In the genomic region with DNA sequence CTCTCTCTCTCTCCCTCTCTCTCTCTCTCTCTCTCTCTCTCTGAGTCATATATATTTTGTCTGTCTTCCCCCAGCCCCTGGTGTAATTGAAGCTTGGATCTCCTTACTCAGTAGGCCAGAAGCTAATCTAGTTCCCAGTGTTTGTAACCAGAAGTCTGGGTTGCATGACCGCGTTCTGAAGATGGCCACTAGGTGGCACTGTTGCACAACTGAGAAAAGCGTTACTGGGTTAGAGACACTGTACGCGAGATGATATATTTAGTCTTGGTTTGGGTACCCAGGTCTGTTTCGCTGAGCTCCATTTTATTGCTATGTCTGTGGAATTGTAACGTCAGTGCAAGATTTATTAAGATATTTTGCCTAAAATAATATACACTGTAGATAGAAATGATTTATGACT, we compare ENCODE assay signal across 8 mouse cellular contexts. TPM values are rescaled to one million over a fixed set of nuclear protein-coding genes. Genes with fewer than 3 reads are reported as not detected.
DNase-seq lines count a peak whose midpoint lies in the region; ATAC-seq and TF ChIP-seq lines count a peak whose summit lies in the region.

No protein-coding gene starts in this region.

- CTCF ChIA-PET in Patski (lab: Charles Lee) = interaction anchor here (0.8 to 1.6 kb wide), 10 partner anchors 9 to 930 kb away, joined by 3 to 5 read pairs (median 3); no protein-coding TSS in a partner anchor

- H3K27ac ChIP-seq in cerebellum, adult 2 months (ENCODE audit: insufficient read depth, low read length) = no peak overlapping the region
- H3K27ac ChIP-seq in forebrain, postnatal 0 days (ENCODE audit: low read depth, low read length) = no peak overlapping the region
- H3K27ac ChIP-seq in hindbrain, embryonic 13.5 days = no peak overlapping the region

- H3K27me3 ChIP-seq in Patski = peaks cover 22% of the 10 kb centered on the region
- no peaks in the 10 kb centered on the region for H3K27me3 ChIP-seq in cerebellum, adult 2 months (ENCODE audit: control insufficient read depth, insufficient read depth, low read length)
- H3K27me3 ChIP-seq in forebrain, postnatal 0 days (ENCODE audit: insufficient read depth, low read length) = no peaks in the 10 kb centered on the region
- H3K27me3 ChIP-seq in hindbrain, embryonic 13.5 days = no peaks in the 10 kb centered on the region

- DNase-seq in Patski (ENCODE audit: low read depth, low spot score) = peak; percentile 12
- DNase-seq in cerebellum, adult 2 months = peak; percentile 75 to 82
- peak; percentile 96 for DNase-seq in forebrain, postnatal 0 days
- peak; percentile 66 for DNase-seq in layer of hippocampus, adult 9-11 months
- DNase-seq in lung, postnatal 14 days = peak; percentile 85
- peak; percentile 91 for DNase-seq in retina, postnatal 1 day
- DNase-seq in thymus, postnatal 4 days = peak; percentile 85

- POLR2A ChIA-PET in Patski (lab: Charles Lee) = no interaction called here

- TF ChIP-seq CTCF in Patski (IDR thresholded peaks at IDR 0.05) = peak; percentile 82
- TF ChIP-seq CTCF in cerebellum, adult 2 months (IDR thresholded peaks at IDR 0.05; ENCODE audit: borderline replicate concordance, insufficient read depth, low read depth, low read length) = peak; percentile 87
- TF ChIP-seq CTCF in forebrain, postnatal 0 days (IDR thresholded peaks at IDR 0.05; ENCODE audit: low read depth) = peak; percentile 97

- WGBS in cerebellum, adult 2 months = 1% methylated on average over 7 of the region's 7 CpGs
- 2% methylated on average over 7 of the region's 7 CpGs for WGBS in forebrain, postnatal 0 days
- WGBS in hindbrain, embryonic 13.5 days = 4% methylated on average over 7 of the region's 7 CpGs

- H3K4me1 ChIP-seq in cerebellum, adult 2 months (ENCODE audit: control insufficient read depth, insufficient read depth, low read length) = no peaks in the 10 kb centered on the region
- H3K4me1 ChIP-seq in forebrain, postnatal 0 days (ENCODE audit: insufficient read depth) = no peaks in the 10 kb centered on the region
- no peaks in the 10 kb centered on the region for H3K4me1 ChIP-seq in hindbrain, embryonic 13.5 days (replicated peaks)

- no peaks in the 10 kb centered on the region for H3K36me3 ChIP-seq in forebrain, postnatal 0 days (ENCODE audit: insufficient read depth)
- H3K36me3 ChIP-seq in hindbrain, embryonic 13.5 days = no peaks in the 10 kb centered on the region

- no peak for TF ChIP-seq POLR2A in cerebellum, adult 2 months (IDR thresholded peaks at IDR 0.05; ENCODE audit: borderline replicate concordance, insufficient read depth, low read length)

- peak; percentile 90 for ATAC-seq in Patski
- peak; percentile 94 for ATAC-seq in forebrain, postnatal 0 days
- peak; percentile 68 for ATAC-seq in hindbrain, embryonic 13.5 days (ENCODE audit: low FRiP score)

- H3K4me2 ChIP-seq in forebrain, postnatal 0 days (ENCODE audit: low read depth) = no peak overlapping the region
- no peak overlapping the region for H3K4me2 ChIP-seq in hindbrain, embryonic 13.5 days

- no peak overlapping the region for H3K9ac ChIP-seq in forebrain, postnatal 0 days
- no peak overlapping the region for H3K9ac ChIP-seq in hindbrain, embryonic 13.5 days

- in situ Hi-C loops in Patski (cut with MboI; ENCODE audit: low pct_unique_long_range_greater_than_20kb) = loop anchor here (25.0 kb wide), 1 partner anchor 1941 kb away; no protein-coding TSS in a partner anchor

- H3K4me3 ChIP-seq in cerebellum, adult 2 months (replicated peaks; ENCODE audit: insufficient read depth, low read depth, low read length) = no peak overlapping the region
- no peak overlapping the region for H3K4me3 ChIP-seq in forebrain, postnatal 0 days (ENCODE audit: low read depth, low read length)
- no peak overlapping the region for H3K4me3 ChIP-seq in hindbrain, embryonic 13.5 days

- H3K9me3 ChIP-seq in forebrain, postnatal 0 days (ENCODE audit: low read length) = no peaks in the 10 kb centered on the region
- H3K9me3 ChIP-seq in hindbrain, embryonic 13.5 days = no peaks in the 10 kb centered on the region

RNA-seq across cellular contexts. Expression of a gene that starts 31.1 kb away (rescaled TPM):
- polyA plus RNA-seq in Patski (2021) = 0.76 TPM
- polyA plus RNA-seq in cerebellum, adult 2 months (2012; rRNA removed) = not detected in 2 replicates
- total RNA-seq in forebrain, postnatal 0 days (2014; rRNA removed) = not detected in 2 replicates
- 0.16 and 0.35 TPM in 2 replicates for polyA plus RNA-seq in forebrain, postnatal 0 days (2015; fragmentation: Nextera tagmentation; extraction: Ambion mirVana)
- 0.54 and 0.82 TPM in 2 replicates for polyA plus RNA-seq in hindbrain, embryonic 13.5 days (2015; fragmentation: Nextera tagmentation; extraction: Ambion mirVana)

RNA-seq across cellular contexts. Expression of a gene that starts 34.7 kb away (rescaled TPM):
- 24.2 TPM for polyA plus RNA-seq in Patski (2021)
- polyA plus RNA-seq in cerebellum, adult 2 months (2012; rRNA removed) = 36.3 and 38.0 TPM in 2 replicates
- 61.0 and 71.2 TPM in 2 replicates for total RNA-seq in forebrain, postnatal 0 days (2014; rRNA removed)
- 31.6 and 61.5 TPM in 2 replicates for polyA plus RNA-seq in forebrain, postnatal 0 days (2015; fragmentation: Nextera tagmentation; extraction: Ambion mirVana)
- 56.4 and 58.0 TPM in 2 replicates for polyA plus RNA-seq in hindbrain, embryonic 13.5 days (2015; fragmentation: Nextera tagmentation; extraction: Ambion mirVana)

RNA-seq across cellular contexts. Expression of a gene that starts 34.8 kb away (rescaled TPM):
- 149 TPM for polyA plus RNA-seq in Patski (2021)
- 90.2 and 91.7 TPM in 2 replicates for polyA plus RNA-seq in cerebellum, adult 2 months (2012; rRNA removed)
- total RNA-seq in forebrain, postnatal 0 days (2014; rRNA removed) = 125 and 136 TPM in 2 replicates
- polyA plus RNA-seq in forebrain, postnatal 0 days (2015; fragmentation: Nextera tagmentation; extraction: Ambion mirVana) = 160 and 165 TPM in 2 replicates
- 171 and 172 TPM in 2 replicates for polyA plus RNA-seq in hindbrain, embryonic 13.5 days (2015; fragmentation: Nextera tagmentation; extraction: Ambion mirVana)

RNA-seq across cellular contexts. Expression of a gene that starts 53.8 kb away (rescaled TPM):
- polyA plus RNA-seq in Patski (2021) = 7.0 TPM
- polyA plus RNA-seq in cerebellum, adult 2 months (2012; rRNA removed) = 9.4 and 10.2 TPM in 2 replicates
- total RNA-seq in forebrain, postnatal 0 days (2014; rRNA removed) = 4.5 TPM in 2 replicates
- 3.4 and 4.3 TPM in 2 replicates for polyA plus RNA-seq in forebrain, postnatal 0 days (2015; fragmentation: Nextera tagmentation; extraction: Ambion mirVana)
- polyA plus RNA-seq in hindbrain, embryonic 13.5 days (2015; fragmentation: Nextera tagmentation; extraction: Ambion mirVana) = 8.1 and 8.5 TPM in 2 replicates

Comparison
In these comparisons a context has a peak if more than half of its experiments do, and no peak if none do; other contexts are left out.
1. DNase-seq: peak in every context shown above with its lines; median percentile 96 in forebrain, postnatal 0 days; 91 in retina, postnatal 1 day; 85 in lung, postnatal 14 days; 85 in thymus, postnatal 4 days; 78 in cerebellum, adult 2 months; 66 in layer of hippocampus, adult 9-11 months; 12 in Patski.